Mouse (Mus musculus): ENCODE measurements around the gene Klk1b24. TPM values are rescaled to one million over a fixed set of nuclear protein-coding genes. Genes with fewer than 3 reads are reported as not detected.
"Not testable (repeated sequence)": the region's sequence is repeated elsewhere in the genome, so short reads cannot be mapped to it uniquely, and the experiment has no call there.

The Klk1b24 gene
- polyA plus RNA-seq (2012; rRNA removed): 74.1 and 87.1 TPM in 2 replicates

- not testable (repeated sequence) for H3K27me3 ChIP-seq (ENCODE audit: control insufficient read depth, insufficient read depth, low read length); H3K36me3 ChIP-seq (ENCODE audit: control insufficient read depth, insufficient read depth, low read length); H3K27ac ChIP-seq (ENCODE audit: control insufficient read depth, insufficient read depth, low read depth, low read length); H3K4me3 ChIP-seq (ENCODE audit: control insufficient read depth, low read depth, low read length); H3K4me1 ChIP-seq (ENCODE audit: control insufficient read depth, insufficient read depth, low read length)
These were observed at the start of gene Klk1b24 for GRCm38 (mm10) chr7:44187936-44188335. Klk1b24 (plus strand) TSS chr7:44188236.

- no peaks in the 10 kb centered on the region for H3K27me3 ChIP-seq (ENCODE audit: control insufficient read depth, insufficient read depth, low read length)
These were observed 8.6 kb upstream of the Klk1b24 start for GRCm38 (mm10) chr7:44179299-44180045.

GRCm38 (mm10) chr7:44186516-44186915, 1.5 kb upstream of the Klk1b24 start:
- H3K36me3 ChIP-seq (ENCODE audit: control insufficient read depth, insufficient read depth, low read length); H3K27ac ChIP-seq (ENCODE audit: control insufficient read depth, insufficient read depth, low read depth, low read length); H3K4me3 ChIP-seq (ENCODE audit: control insufficient read depth, low read depth, low read length): not testable (repeated sequence)

More at GRCm38 (mm10) chr7:44179299-44180045, 8.6 kb upstream of the Klk1b24 start:
- Histone ChIP-seq H3K36me3 (ENCODE audit: control insufficient read depth, insufficient read depth, low read length) (no peaks in the 10 kb centered on the region), H3K4me3 (ENCODE audit: control insufficient read depth, low read depth, low read length) (no peak overlapping the region), H3K27ac (ENCODE audit: control insufficient read depth, insufficient read depth, low read depth, low read length) (no peak overlapping the region), H3K4me1 (ENCODE audit: control insufficient read depth, insufficient read depth, low read length) (no peaks in the 10 kb centered on the region)
- TF ChIP-seq POLR2A (IDR thresholded peaks at IDR 0.05; ENCODE audit: control insufficient read depth, low read depth, low read length) (no peak), CTCF (IDR thresholded peaks at IDR 0.05; ENCODE audit: control insufficient read depth, insufficient read depth, insufficient replicate concordance, low read depth, low read length) (no peak)

GRCm38 (mm10) chr7:44193466-44193865, 5.4 kb downstream of the Klk1b24 start:
- H3K27ac ChIP-seq (ENCODE audit: control insufficient read depth, insufficient read depth, low read depth, low read length); H3K27me3 ChIP-seq (ENCODE audit: control insufficient read depth, insufficient read depth, low read length); H3K36me3 ChIP-seq (ENCODE audit: control insufficient read depth, insufficient read depth, low read length); H3K4me3 ChIP-seq (ENCODE audit: control insufficient read depth, low read depth, low read length); H3K4me1 ChIP-seq (ENCODE audit: control insufficient read depth, insufficient read depth, low read length): not testable (repeated sequence)

More at GRCm38 (mm10) chr7:44186516-44186915, 1.5 kb upstream of the Klk1b24 start:
- H3K4me1 ChIP-seq (ENCODE audit: control insufficient read depth, insufficient read depth, low read length); H3K27me3 ChIP-seq (ENCODE audit: control insufficient read depth, insufficient read depth, low read length): not testable (repeated sequence)

DNA sequence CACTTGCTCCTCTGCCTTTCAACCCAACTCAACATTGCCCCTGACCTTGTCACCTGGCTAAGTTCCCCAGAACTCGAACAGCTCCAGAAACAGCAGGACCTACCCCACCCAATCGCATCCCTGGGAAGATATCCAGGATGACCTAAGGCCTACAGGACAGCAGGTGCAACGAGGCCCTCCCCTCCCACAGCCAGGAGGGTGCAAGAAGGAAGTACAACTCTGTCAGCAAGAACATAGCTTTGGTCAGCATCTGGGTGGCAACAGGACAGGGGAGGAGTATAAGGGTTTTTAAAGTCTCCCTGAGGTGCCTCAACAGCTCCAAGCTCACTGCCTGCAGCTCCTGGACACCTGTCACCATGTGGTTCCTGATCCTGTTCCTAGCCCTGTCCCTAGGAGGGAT, 9.9 kb downstream of the Klk1b24 start, which contains the start of gene Klk1b3:
Gene Klk1b3 (plus strand): TSS at position 301 of the 400 bp plus-strand sequence.
- H3K27me3 ChIP-seq (ENCODE audit: control insufficient read depth, insufficient read depth, low read length): no peaks in the 10 kb centered on the region
- no peak within 1 kb of the TSS for H3K4me3 ChIP-seq (ENCODE audit: control insufficient read depth, low read depth, low read length)
- H3K4me1 ChIP-seq (ENCODE audit: control insufficient read depth, insufficient read depth, low read length): no peaks in the 10 kb centered on the region
- H3K27ac ChIP-seq (ENCODE audit: control insufficient read depth, insufficient read depth, low read depth, low read length): no peak within 1 kb of the TSS
- TF ChIP-seq POLR2A (IDR thresholded peaks at IDR 0.05; ENCODE audit: control insufficient read depth, low read depth, low read length) (no peak), CTCF (IDR thresholded peaks at IDR 0.05; ENCODE audit: control insufficient read depth, insufficient read depth, insufficient replicate concordance, low read depth, low read length) (no peak)
- no peaks in the 10 kb centered on the region for H3K36me3 ChIP-seq (ENCODE audit: control insufficient read depth, insufficient read depth, low read length)

- not testable (repeated sequence) for H3K27ac ChIP-seq (ENCODE audit: control insufficient read depth, insufficient read depth, low read depth, low read length); H3K4me1 ChIP-seq (ENCODE audit: control insufficient read depth, insufficient read depth, low read length); H3K27me3 ChIP-seq (ENCODE audit: control insufficient read depth, insufficient read depth, low read length); H3K36me3 ChIP-seq (ENCODE audit: control insufficient read depth, insufficient read depth, low read length); H3K4me3 ChIP-seq (ENCODE audit: control insufficient read depth, low read depth, low read length)
These were observed 19.1 kb downstream of the Klk1b24 start, which contains the start of gene Klk1b4 for GRCm38 (mm10) chr7:44207135-44207534. Klk1b4 (plus strand) TSS chr7:44207435.

DNA sequence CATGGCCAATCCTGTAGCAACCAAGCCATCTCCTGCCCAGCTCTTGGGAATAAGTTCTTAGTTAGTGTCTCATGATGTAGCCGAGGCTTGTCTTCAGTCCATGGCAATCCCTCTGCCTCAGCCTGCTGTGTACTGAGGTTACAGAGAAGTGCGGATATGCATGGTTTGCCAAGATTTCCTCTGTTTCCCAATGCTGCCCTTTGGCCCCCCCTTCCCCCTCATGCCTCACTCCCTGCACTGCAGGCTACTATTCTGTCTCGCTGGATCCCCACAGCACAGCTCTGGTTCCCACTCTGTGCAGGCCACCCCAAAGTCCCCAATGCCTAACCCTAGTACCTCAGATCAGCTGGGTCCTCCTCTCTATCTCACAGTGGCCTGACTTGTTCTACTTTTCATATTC, 20.3 kb downstream of the Klk1b24 start:
- Histone ChIP-seq H3K4me1 (ENCODE audit: control insufficient read depth, insufficient read depth, low read length) (no peaks in the 10 kb centered on the region), H3K36me3 (ENCODE audit: control insufficient read depth, insufficient read depth, low read length) (no peaks in the 10 kb centered on the region), H3K27me3 (ENCODE audit: control insufficient read depth, insufficient read depth, low read length) (no peaks in the 10 kb centered on the region), H3K4me3 (ENCODE audit: control insufficient read depth, low read depth, low read length) (no peak overlapping the region), H3K27ac (ENCODE audit: control insufficient read depth, insufficient read depth, low read depth, low read length) (no peak overlapping the region)
- TF ChIP-seq POLR2A (IDR thresholded peaks at IDR 0.05; ENCODE audit: control insufficient read depth, low read depth, low read length) (no peak), CTCF (IDR thresholded peaks at IDR 0.05; ENCODE audit: control insufficient read depth, insufficient read depth, insufficient replicate concordance, low read depth, low read length) (no peak)

GRCm38 (mm10) chr7:44215645-44216044, 27.6 kb downstream of the Klk1b24 start, which contains the start of gene Klk1b5:
Klk1b5 (plus strand) TSS chr7:44215945.
- Histone ChIP-seq H3K36me3 (ENCODE audit: control insufficient read depth, insufficient read depth, low read length) (no peaks in the 10 kb centered on the region), H3K4me3 (ENCODE audit: control insufficient read depth, low read depth, low read length) (no peak within 1 kb of the TSS), H3K4me1 (ENCODE audit: control insufficient read depth, insufficient read depth, low read length) (no peaks in the 10 kb centered on the region), H3K27me3 (ENCODE audit: control insufficient read depth, insufficient read depth, low read length) (no peaks in the 10 kb centered on the region), H3K27ac (ENCODE audit: control insufficient read depth, insufficient read depth, low read depth, low read length) (no peak within 1 kb of the TSS)
- no peak for TF ChIP-seq POLR2A (IDR thresholded peaks at IDR 0.05; ENCODE audit: control insufficient read depth, low read depth, low read length)
- no peak for TF ChIP-seq CTCF (IDR thresholded peaks at IDR 0.05; ENCODE audit: control insufficient read depth, insufficient read depth, insufficient replicate concordance, low read depth, low read length)

DNA sequence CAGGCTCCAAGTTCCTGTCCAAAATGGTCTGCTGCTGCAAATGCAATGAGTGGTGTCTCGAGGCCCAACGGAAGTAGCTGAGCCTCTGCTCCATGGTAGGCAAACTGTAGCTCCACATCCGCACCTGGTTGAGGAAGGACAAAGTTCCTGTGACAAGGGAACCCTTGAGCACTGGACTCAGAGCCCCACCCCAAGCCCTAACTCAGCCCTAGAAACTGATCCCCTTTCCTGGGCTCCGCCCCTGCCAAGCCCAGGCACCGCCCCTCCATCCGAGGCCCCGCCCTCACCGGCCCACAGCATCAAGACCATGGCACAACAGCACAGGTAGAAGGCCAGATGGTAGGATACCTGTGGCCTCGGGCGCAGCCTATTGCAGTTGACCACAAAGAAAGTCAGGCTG, 33.6 kb downstream of the Klk1b24 start:
- H3K4me1 ChIP-seq (ENCODE audit: control insufficient read depth, insufficient read depth, low read length): not testable (repeated sequence)

DNA sequence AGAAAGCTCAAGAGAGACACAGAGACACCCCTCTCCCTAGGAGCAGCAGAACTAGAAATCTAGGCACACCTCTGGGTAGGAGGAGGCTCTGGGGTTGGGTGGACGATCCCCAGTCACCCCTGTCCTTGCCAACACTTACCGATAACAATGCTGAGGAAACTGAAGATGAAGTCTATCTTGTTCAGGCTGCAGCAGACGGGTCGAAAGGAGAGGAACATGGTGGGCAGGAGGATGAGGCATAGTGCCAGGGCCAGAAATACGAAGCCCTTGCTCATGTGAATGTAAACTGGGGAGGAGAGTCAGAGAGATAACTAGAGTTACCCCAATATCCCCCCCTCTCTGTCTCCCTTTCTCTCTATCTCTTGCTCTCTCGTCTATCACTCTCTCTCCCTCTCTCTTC, 34.3 kb downstream of the Klk1b24 start:
- not testable (repeated sequence) for H3K27me3 ChIP-seq (ENCODE audit: control insufficient read depth, insufficient read depth, low read length); H3K4me1 ChIP-seq (ENCODE audit: control insufficient read depth, insufficient read depth, low read length); H3K27ac ChIP-seq (ENCODE audit: control insufficient read depth, insufficient read depth, low read depth, low read length); H3K4me3 ChIP-seq (ENCODE audit: control insufficient read depth, low read depth, low read length); H3K36me3 ChIP-seq (ENCODE audit: control insufficient read depth, insufficient read depth, low read length)

More for the DNA sequence above, 33.6 kb downstream of the Klk1b24 start:
- not testable (repeated sequence) for H3K4me3 ChIP-seq (ENCODE audit: control insufficient read depth, low read depth, low read length); H3K27me3 ChIP-seq (ENCODE audit: control insufficient read depth, insufficient read depth, low read length); H3K36me3 ChIP-seq (ENCODE audit: control insufficient read depth, insufficient read depth, low read length); H3K27ac ChIP-seq (ENCODE audit: control insufficient read depth, insufficient read depth, low read depth, low read length)

All from testis, adult 2 months (tissue).